Mouse (Mus musculus) hindbrain, embryonic 14.5 days (tissue): ENCODE data around the gene Fbln2. TPM values are rescaled to one million over a fixed set of nuclear protein-coding genes. Genes with fewer than 3 reads are reported as not detected.

Source experiments
- ATAC-seq: fragments of 200-750 bp; cut with Nextera tagmentation; 2 replicates; pipeline ENCODE4 v1.8.0; 2017; ENCODE audit warnings: moderate number of reproducible peaks, mild to moderate bottlenecking, moderate TSS enrichment, moderate library complexity; ENCODE audit not compliant: low FRiP score
- DNase-seq: peaks from one replicate; pipeline ENCODE4 v3.0.0-alpha.2; 2015; ENCODE audit warnings: low spot score
- H3K27ac ChIP-seq: fragments of 300-500 bp; sonication (generic); 2 replicates; pipeline ENCODE4 v1.5.1; 2014; ENCODE audit warnings: mild to moderate bottlenecking, moderate library complexity
- H3K27me3 ChIP-seq: fragments of 300-500 bp; sonication (generic); 2 replicates; pipeline ENCODE4 v1.6.1; 2014; ENCODE audit warnings: mild to moderate bottlenecking, low read length, mixed read lengths; ENCODE audit not compliant: control insufficient read depth, insufficient read depth
- H3K36me3 ChIP-seq: fragments of 300-500 bp; sonication (generic); replicated peaks from 2 replicates; pipeline ENCODE4 v1.6.1; 2014; ENCODE audit not compliant: control insufficient read depth, insufficient read depth
- H3K4me1 ChIP-seq: fragments of 300-500 bp; sonication (generic); replicated peaks from 2 replicates; pipeline ENCODE4 v1.6.1; 2014; ENCODE audit warnings: antibody characterized with exemption, low read length, mixed read lengths; ENCODE audit not compliant: control insufficient read depth, insufficient read depth
- H3K4me2 ChIP-seq: fragments of 300-500 bp; sonication (generic); replicated peaks from 2 replicates; pipeline ENCODE4 v1.6.1; 2014; ENCODE audit warnings: mild to moderate bottlenecking, moderate library complexity
- H3K4me3 ChIP-seq: fragments of 300-500 bp; sonication (generic); replicated peaks from 2 replicates; pipeline ENCODE4 v1.5.1; 2014; ENCODE audit warnings: mild to moderate bottlenecking, low read length
- H3K9ac ChIP-seq: fragments of 300-500 bp; sonication (generic); 2 replicates; pipeline ENCODE4 v1.6.1; 2014
- H3K9me3 ChIP-seq: fragments of 300-500 bp; sonication (generic); 2 replicates; pipeline ENCODE4 v1.6.1; 2016; ENCODE audit warnings: low read length; ENCODE audit not compliant: control insufficient read depth
- WGBS: fragments of 180-500 bp; shearing (Covaris S2); extraction: QIAGEN DNeasy Blood & Tissue Kit; methylation state at CpG from one replicate; pipeline ENCODE4 v1.1.7; 2014; 5-methylcytosine and 5-hydroxymethylcytosine counted together
- polyA plus RNA-seq: library from polyadenylated mRNA; unstranded; fragments of >200 nt; fragmentation: Nextera tagmentation; extraction: Ambion mirVana; gene quantifications from 2 replicates; pipeline ENCODE4 v1.2.1, GENCODE M21; 2014

Gene Fbln2
- polyA plus RNA-seq, 1 experiment from 2014 or later = 27.2 TPM

DNA sequence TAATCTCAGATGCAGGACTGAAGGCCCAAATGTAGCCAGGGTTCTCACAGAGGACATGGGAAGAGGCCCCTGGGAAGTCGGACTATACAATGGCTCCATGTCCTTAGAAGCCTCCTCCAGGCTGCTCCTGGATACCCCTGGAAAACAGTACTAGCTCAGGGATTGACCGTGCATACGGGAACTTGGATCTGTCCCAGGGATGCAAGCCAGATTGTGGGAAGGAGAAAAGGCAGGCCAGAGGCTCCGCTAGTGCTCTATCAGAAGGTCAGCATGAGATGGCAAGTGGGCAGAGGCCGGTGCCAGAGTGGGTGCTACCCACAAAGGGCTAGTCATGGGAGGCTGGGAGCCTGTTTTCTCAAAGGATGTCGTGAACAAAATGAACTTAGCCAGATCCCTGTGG lies 25.3 kb upstream of the Fbln2 start:
- Histone ChIP-seq H3K27me3 (no peaks in the 10 kb centered on the region), H3K9me3 (no peaks in the 10 kb centered on the region), H3K4me3 (no peak overlapping the region), H3K36me3 (no peaks in the 10 kb centered on the region), H3K9ac (no peak overlapping the region), H3K27ac (no peak overlapping the region), H3K4me2 (no peak overlapping the region), H3K4me1 (no peaks in the 10 kb centered on the region)
- 80% methylated on average over 6 of the region's 6 CpGs for WGBS
- ATAC-seq (no peak), DNase-seq (no peak)

DNA sequence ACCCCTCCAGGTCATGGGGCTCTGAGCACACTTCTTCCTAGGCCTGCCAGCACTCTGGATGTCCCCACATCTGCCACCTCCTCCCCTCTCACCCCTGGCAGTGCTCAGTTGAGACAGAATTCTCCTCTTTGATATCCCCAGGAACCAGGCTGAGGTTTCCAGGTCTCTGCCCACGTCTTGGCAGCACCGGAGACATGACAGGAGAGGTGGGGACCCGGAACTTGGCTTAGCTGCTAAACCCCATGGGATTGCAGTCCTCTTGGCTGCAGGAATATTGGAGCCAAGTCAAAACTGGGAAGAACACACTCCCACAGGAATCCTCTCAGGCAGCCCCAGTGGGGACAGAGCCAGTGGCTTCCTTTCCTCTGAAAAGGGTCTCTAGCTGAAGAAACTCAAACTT lies 24.4 kb upstream of the Fbln2 start:
- Histone ChIP-seq H3K4me2 (no peak overlapping the region), H3K27ac (no peak overlapping the region), H3K4me3 (no peak overlapping the region), H3K36me3 (no peaks in the 10 kb centered on the region), H3K4me1 (no peaks in the 10 kb centered on the region), H3K27me3 (no peaks in the 10 kb centered on the region), H3K9me3 (no peaks in the 10 kb centered on the region), H3K9ac (no peak overlapping the region)
- 77% methylated on average over 3 of the region's 3 CpGs for WGBS
- DNase-seq (no peak), ATAC-seq (no peak)

DNA sequence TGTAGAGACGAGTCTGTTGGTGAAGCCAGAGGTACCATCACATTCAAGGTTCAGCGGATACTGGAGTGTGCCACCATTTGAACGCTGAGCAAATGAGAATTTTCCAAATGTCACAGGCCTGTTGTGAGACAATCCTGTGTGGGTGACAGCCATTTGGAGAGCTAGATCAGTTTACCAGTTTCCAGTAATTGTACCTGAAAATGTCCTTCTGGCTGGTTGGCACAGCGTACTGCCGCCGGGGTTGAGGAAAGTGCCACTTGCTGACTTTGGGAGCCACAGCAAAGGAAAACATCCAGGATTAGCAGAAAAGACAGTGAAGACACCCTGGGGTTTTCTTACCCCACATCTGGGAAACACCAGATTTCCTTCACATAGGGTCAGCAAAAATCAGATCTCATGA lies 22.3 kb upstream of the Fbln2 start:
- Histone ChIP-seq H3K9ac (no peak overlapping the region), H3K36me3 (no peaks in the 10 kb centered on the region), H3K27ac (no peak overlapping the region), H3K9me3 (no peaks in the 10 kb centered on the region), H3K4me1 (no peaks in the 10 kb centered on the region), H3K4me3 (no peak overlapping the region), H3K4me2 (no peak overlapping the region), H3K27me3 (no peaks in the 10 kb centered on the region)
- ATAC-seq (no peak), DNase-seq (no peak)
- WGBS = 89% methylated on average over 6 of the region's 6 CpGs

GRCm38 (mm10) chr6:91191465-91191864 lies 20.8 kb upstream of the Fbln2 start:
- no peaks in the 10 kb centered on the region for H3K4me1 ChIP-seq
- no peak overlapping the region for H3K4me3 ChIP-seq
- ATAC-seq = no peak
- H3K9ac ChIP-seq = no peak overlapping the region
- no peaks in the 10 kb centered on the region for H3K36me3 ChIP-seq
- DNase-seq = no peak
- no peaks in the 10 kb centered on the region for H3K9me3 ChIP-seq
- H3K4me2 ChIP-seq = no peak overlapping the region
- no peaks in the 10 kb centered on the region for H3K27me3 ChIP-seq
- H3K27ac ChIP-seq = no peak overlapping the region
- 60% methylated on average over 2 of the region's 2 CpGs for WGBS

GRCm38 (mm10) chr6:91192421-91192820 lies 19.8 kb upstream of the Fbln2 start:
- 84% methylated on average over 3 of the region's 3 CpGs for WGBS

GRCm38 (mm10) chr6:91192851-91193545 lies 19.3 kb upstream of the Fbln2 start:
- DNase-seq = no peak
- Histone ChIP-seq H3K4me1 (no peaks in the 10 kb centered on the region), H3K4me2 (no peak overlapping the region), H3K9ac (no peak overlapping the region), H3K4me3 (no peak overlapping the region), H3K27ac (no peak overlapping the region), H3K9me3 (no peaks in the 10 kb centered on the region), H3K36me3 (no peaks in the 10 kb centered on the region), H3K27me3 (no peaks in the 10 kb centered on the region)
- ATAC-seq = no peak
- WGBS = 67% methylated on average over 1 of the region's 1 CpGs

More at GRCm38 (mm10) chr6:91192421-91192820, 19.8 kb upstream of the Fbln2 start:
- Histone ChIP-seq H3K27me3 (no peaks in the 10 kb centered on the region), H3K9me3 (no peaks in the 10 kb centered on the region), H3K4me3 (no peak overlapping the region), H3K4me2 (no peak overlapping the region), H3K4me1 (no peaks in the 10 kb centered on the region), H3K36me3 (no peaks in the 10 kb centered on the region), H3K27ac (no peak overlapping the region), H3K9ac (no peak overlapping the region)
- ATAC-seq (no peak), DNase-seq (no peak)

DNA sequence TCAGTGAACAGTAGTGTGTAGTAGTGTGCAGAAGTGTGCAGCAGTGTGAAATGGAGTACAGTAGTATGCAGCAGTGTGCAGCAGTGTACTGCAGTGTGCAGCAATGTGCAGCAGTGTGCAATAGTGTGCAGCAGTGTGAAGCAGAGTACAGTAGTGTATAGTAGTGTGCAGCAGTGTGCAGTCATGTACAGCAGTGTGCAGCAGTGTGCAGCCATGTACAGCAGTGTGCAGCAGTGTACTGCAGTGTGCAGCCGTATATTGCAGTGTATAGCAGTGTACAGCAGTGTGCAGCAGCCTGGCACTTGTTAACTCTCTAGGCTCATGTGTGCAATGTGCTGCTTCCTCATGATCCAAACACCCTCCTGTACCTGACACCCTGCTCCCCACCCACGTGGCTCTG lies 13.8 kb upstream of the Fbln2 start:
- H3K9ac ChIP-seq = no peak overlapping the region
- no peak overlapping the region for H3K4me3 ChIP-seq
- DNase-seq (no peak), ATAC-seq (peak; percentile 51)
- no peak overlapping the region for H3K27ac ChIP-seq
- H3K36me3 ChIP-seq = no peaks in the 10 kb centered on the region
- 73% methylated on average over 2 of the region's 2 CpGs for WGBS
- H3K4me1 ChIP-seq = 0 out of 2 replicates have a peak, but pooled peaks cover 9% of the 10 kb centered on the region
- no peak overlapping the region for H3K4me2 ChIP-seq
- no peaks in the 10 kb centered on the region for H3K27me3 ChIP-seq
- no peaks in the 10 kb centered on the region for H3K9me3 ChIP-seq

- Histone ChIP-seq H3K36me3 (no peaks in the 10 kb centered on the region), H3K27ac (peak overlapping the region; percentile 66), H3K9me3 (no peaks in the 10 kb centered on the region), H3K9ac (no peak overlapping the region), H3K4me1 (0 out of 2 replicates have a peak, but pooled peaks cover 9% of the 10 kb centered on the region), H3K4me2 (no peak overlapping the region), H3K27me3 (no peaks in the 10 kb centered on the region), H3K4me3 (no peak overlapping the region)
- DNase-seq (peak; percentile 72), ATAC-seq (peak; percentile 75)
- WGBS = 25% methylated on average over 8 of the region's 8 CpGs
Observed at GRCm38 (mm10) chr6:91200429-91201188, 11.6 kb upstream of the Fbln2 start.

DNA sequence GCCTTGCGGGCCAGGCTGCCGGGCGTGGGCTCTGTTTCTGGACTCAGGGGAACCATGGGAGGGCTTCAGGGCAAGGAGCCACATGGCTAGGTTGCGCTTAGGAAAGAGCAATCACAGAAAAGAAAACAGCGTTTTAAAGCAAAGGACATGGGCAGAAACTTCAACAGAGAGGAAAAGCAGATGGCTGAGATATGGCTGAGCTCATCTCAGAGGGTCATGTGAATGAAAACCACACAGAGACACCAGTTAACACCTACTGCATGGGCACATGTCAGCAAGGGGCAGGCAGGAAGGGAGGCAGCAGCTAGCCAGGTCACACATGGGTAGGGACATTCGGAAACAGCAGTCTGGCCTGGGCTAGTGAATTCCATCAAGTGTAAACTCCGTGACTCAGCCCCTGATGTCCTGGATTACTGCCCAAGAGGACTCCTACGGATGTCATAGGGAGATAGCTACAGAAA lies 10.3 kb upstream of the Fbln2 start:
- H3K4me3 ChIP-seq = no peak overlapping the region
- DNase-seq (no peak), ATAC-seq (no peak)
- H3K9me3 ChIP-seq = no peaks in the 10 kb centered on the region
- 76% methylated on average over 8 of the region's 8 CpGs for WGBS
- no peak overlapping the region for H3K27ac ChIP-seq
- H3K4me2 ChIP-seq = no peak overlapping the region
- H3K27me3 ChIP-seq = no peaks in the 10 kb centered on the region
- H3K4me1 ChIP-seq = 0 out of 2 replicates have a peak, but pooled peaks cover 9% of the 10 kb centered on the region
- H3K9ac ChIP-seq = no peak overlapping the region
- H3K36me3 ChIP-seq = no peaks in the 10 kb centered on the region
